Mouse (Mus musculus): ENCODE results near the gene Acsm2.

DNA sequence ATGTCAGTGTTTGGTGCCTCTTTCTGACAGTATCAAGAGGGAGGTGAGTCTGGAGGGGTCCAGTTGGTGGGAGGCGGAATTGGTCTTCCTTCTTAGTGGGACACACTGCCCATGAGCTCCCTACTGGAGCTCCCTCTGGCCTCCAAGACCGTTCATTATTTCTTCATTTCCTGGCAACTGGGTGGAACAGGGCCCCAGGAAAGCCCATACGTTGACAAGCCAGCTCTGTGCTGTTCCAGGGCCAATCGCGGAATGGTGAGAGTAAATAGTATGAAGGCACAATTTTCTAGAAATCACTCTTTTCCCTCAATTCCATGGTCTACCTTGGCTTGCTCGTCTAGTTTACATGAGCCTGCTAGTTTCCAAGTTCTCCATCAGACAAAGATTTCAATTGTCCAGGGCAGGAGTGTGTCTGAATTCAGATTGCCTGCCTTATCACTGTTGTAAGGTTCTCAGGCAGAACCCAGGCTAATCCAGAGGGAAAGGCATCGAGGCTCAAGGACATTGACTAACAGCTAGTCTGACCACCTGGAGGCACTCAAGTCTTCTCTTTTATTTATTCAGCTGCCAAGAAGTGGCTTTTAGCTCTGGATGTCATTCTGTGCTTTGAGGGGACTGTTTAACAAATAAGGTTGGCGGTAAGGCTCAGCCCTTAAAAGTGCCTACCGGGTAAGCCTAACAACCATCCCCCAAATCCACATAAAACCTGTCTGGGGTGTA is 53.8 kb downstream of the Acsm2 start:
- no peak for TF ChIP-seq POLR2A (IDR thresholded peaks at IDR 0.05; ENCODE audit: borderline replicate concordance, insufficient read depth, low read length)
- no peak for TF ChIP-seq CTCF (IDR thresholded peaks at IDR 0.05; ENCODE audit: borderline replicate concordance, insufficient read depth, low read depth, low read length)

All from cerebellum, adult 2 months (tissue).